Mouse (Mus musculus) midbrain, embryonic 11.5 days (tissue): ENCODE data around the gene Itpr1. TPM values are rescaled to one million over a fixed set of nuclear protein-coding genes. Genes with fewer than 3 reads are reported as not detected.
"Not testable (repeated sequence)": the region's sequence is repeated elsewhere in the genome, so short reads cannot be mapped to it uniquely, and the experiment has no call there.

Source experiments
- ATAC-seq: fragments of 200-750 bp; cut with Nextera tagmentation; 2 replicates; pipeline ENCODE4 v1.8.0; 2017; ENCODE audit warnings: moderate TSS enrichment, moderate library complexity; ENCODE audit not compliant: low FRiP score
- DNase-seq: peaks from one replicate; pipeline ENCODE4 v3.0.0; 2015; ENCODE audit warnings: low spot score; ENCODE audit errors: missing footprints
- H3K27ac ChIP-seq: fragments of 300-500 bp; sonication (generic); 2 replicates; pipeline ENCODE4 v1.5.1; 2014; ENCODE audit warnings: low read depth, low read length
- H3K27me3 ChIP-seq: fragments of 300-500 bp; sonication (generic); 2 replicates; pipeline ENCODE4 v1.6.1; 2014; ENCODE audit warnings: mild to moderate bottlenecking, low read length, moderate library complexity, mixed read lengths; ENCODE audit not compliant: control insufficient read depth, insufficient read depth
- H3K36me3 ChIP-seq: fragments of 300-500 bp; sonication (generic); 2 replicates; pipeline ENCODE4 v1.6.1; 2014; ENCODE audit warnings: mild to moderate bottlenecking, low read length, moderate library complexity, mixed read lengths; ENCODE audit not compliant: control insufficient read depth, insufficient read depth
- H3K4me1 ChIP-seq: fragments of 300-500 bp; sonication (generic); 2 replicates; pipeline ENCODE4 v1.6.1; 2014; ENCODE audit warnings: low read length; ENCODE audit not compliant: control insufficient read depth, insufficient read depth
- H3K4me2 ChIP-seq: fragments of 300-500 bp; sonication (generic); 2 replicates; pipeline ENCODE4 v1.6.1; 2014; ENCODE audit warnings: mild to moderate bottlenecking, moderate library complexity
- H3K4me3 ChIP-seq: fragments of 300-500 bp; sonication (generic); 2 replicates; pipeline ENCODE4 v1.5.1; 2014; ENCODE audit warnings: low read depth, low read length
- H3K9ac ChIP-seq: fragments of 300-500 bp; sonication (generic); 2 replicates; pipeline ENCODE4 v1.6.1; 2014; ENCODE audit warnings: low read length
- H3K9me3 ChIP-seq: fragments of 300-500 bp; sonication (generic); 2 replicates; pipeline ENCODE4 v1.6.1; 2016; ENCODE audit warnings: low read length; ENCODE audit not compliant: control insufficient read depth
- WGBS: fragments of 180-500 bp; shearing (Covaris S2); extraction: QIAGEN DNeasy Blood & Tissue Kit; methylation state at CpG from one replicate; pipeline ENCODE4 v1.1.7; 2014; 5-methylcytosine and 5-hydroxymethylcytosine counted together
- polyA plus RNA-seq: library from polyadenylated mRNA; unstranded; fragments of >200 nt; fragmentation: Nextera tagmentation; extraction: Ambion mirVana; gene quantifications from 2 replicates; pipeline ENCODE4 v1.2.1, GENCODE M21; 2014

Gene Itpr1
- polyA plus RNA-seq, 1 experiment from 2014 or later = 5.2 TPM

DNA sequence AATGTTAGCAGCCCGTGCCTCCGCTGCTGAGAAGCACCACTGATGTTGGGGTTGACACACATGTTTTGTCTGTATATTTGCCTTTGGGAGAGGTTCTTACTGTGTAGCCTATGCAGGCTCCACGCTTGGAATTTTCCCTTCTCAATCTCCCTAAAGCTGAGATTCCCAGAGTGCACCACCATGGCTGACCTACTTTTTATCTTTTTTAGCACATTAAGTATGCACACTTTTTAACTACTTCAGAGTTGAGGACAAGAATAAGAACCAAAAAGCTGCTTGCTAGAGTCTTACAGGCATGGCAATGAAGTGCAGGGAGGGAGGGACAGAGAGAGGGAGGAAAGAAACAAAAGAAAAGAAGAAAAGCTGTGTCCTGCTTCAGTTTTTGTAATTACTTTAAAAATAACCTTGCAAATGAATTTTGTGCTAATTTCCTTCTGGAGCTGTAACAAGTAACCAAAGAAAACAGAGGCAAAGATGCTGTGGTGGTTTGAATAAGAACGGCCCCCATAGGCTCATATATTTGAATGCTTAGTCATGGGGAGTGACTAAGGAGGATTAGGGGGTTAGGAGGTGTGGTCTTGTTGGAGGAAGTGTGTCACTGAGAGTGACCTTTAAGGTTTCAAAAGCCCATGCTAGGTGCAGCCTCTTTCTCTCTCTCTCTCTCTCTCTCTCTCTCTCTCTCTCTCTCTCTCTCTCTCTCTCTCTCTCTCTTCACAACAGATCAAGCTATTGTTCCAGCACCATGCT is 344.9 kb downstream of the Itpr1 start:
- H3K9ac ChIP-seq = no peak overlapping the region
- H3K4me3 ChIP-seq = no peak overlapping the region
- DNase-seq = no peak
- H3K4me2 ChIP-seq = no peak overlapping the region
- H3K27me3 ChIP-seq = no peaks in the 10 kb centered on the region
- no peak for ATAC-seq
- H3K27ac ChIP-seq = no peak overlapping the region
- no peaks in the 10 kb centered on the region for H3K36me3 ChIP-seq
- no peaks in the 10 kb centered on the region for H3K9me3 ChIP-seq
- WGBS = 80% methylated on average over 4 of the region's 4 CpGs
- no peaks in the 10 kb centered on the region for H3K4me1 ChIP-seq

DNA sequence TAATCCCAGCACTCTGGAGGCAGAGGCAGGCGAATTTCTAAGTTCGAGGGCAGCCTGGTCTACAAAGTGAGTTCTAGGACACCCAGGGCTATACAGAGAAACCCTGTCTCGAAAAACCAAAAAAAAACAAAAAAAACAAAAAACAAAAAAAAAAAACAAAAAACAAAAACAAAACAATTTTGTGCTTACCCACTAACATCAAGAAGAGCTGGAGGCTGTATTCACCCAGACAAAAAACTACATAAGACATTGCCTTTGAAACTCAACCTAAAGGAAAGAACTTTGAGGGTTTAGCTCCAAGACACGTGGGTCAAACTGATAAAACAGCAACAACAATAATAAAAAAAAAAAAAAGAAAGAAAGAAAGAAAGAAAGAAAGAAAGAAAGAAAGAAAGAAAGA is 346.3 kb downstream of the Itpr1 start:
- H3K4me1 ChIP-seq, H3K36me3 ChIP-seq, DNase-seq, H3K27ac ChIP-seq, ATAC-seq, H3K27me3 ChIP-seq, H3K9ac ChIP-seq, H3K4me2 ChIP-seq, H3K9me3 ChIP-seq, H3K4me3 ChIP-seq: not testable (repeated sequence)
- WGBS = 87% methylated on average over 4 of the region's 4 CpGs

DNA sequence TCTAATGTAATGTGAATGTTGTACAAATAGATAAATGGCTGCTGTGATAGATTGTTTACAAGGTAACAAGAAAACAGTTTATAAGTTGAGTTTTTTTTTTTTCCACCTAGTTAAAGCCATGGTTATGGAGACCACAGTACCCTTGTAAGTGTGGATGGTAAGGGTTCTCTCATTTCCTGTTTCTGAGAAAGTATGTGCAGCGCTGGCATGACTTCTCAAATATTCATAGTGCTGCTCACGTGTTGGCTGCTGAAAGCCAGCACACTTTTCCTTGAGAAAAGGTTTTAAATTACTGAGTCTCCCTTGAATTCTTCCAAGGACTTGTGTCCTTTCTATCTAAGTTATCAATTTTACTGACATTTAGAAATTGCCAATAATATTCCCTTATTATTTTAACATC is 350.1 kb downstream of the Itpr1 start:
- DNase-seq = no peak
- no peak for ATAC-seq
- no peaks in the 10 kb centered on the region for H3K27me3 ChIP-seq
- H3K9ac ChIP-seq = no peak overlapping the region
- 95% methylated on average over 2 of the region's 2 CpGs for WGBS
- H3K4me3 ChIP-seq = no peak overlapping the region
- no peak overlapping the region for H3K27ac ChIP-seq
- H3K9me3 ChIP-seq = no peaks in the 10 kb centered on the region
- no peaks in the 10 kb centered on the region for H3K4me1 ChIP-seq
- H3K4me2 ChIP-seq = no peak overlapping the region
- H3K36me3 ChIP-seq = no peaks in the 10 kb centered on the region

DNA sequence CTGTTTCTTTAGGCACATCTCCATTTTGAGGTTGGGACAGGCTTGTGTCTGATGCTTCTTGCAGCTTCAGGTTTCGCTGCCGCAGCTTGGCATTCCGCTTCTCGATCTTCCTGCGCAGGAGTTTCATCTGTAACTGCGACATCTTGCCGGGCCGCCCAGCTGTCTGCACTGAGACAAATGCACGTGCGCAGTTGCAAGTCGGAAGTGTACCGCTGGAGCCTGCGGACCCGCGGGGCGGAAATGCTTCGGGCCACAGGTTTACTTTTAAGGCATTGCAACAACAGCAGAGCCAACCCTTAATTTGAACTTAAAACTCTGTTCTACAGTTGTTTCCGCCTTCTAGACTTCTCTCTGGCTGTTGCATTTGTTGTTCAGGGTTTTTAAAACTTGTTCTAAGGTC is 352.6 kb downstream of the Itpr1 start:
- not testable (repeated sequence) for H3K27me3 ChIP-seq, H3K9me3 ChIP-seq, DNase-seq, H3K27ac ChIP-seq, H3K4me1 ChIP-seq, H3K36me3 ChIP-seq, H3K9ac ChIP-seq, H3K4me2 ChIP-seq, H3K4me3 ChIP-seq, ATAC-seq
- 87% methylated on average over 18 of the region's 18 CpGs for WGBS

DNA sequence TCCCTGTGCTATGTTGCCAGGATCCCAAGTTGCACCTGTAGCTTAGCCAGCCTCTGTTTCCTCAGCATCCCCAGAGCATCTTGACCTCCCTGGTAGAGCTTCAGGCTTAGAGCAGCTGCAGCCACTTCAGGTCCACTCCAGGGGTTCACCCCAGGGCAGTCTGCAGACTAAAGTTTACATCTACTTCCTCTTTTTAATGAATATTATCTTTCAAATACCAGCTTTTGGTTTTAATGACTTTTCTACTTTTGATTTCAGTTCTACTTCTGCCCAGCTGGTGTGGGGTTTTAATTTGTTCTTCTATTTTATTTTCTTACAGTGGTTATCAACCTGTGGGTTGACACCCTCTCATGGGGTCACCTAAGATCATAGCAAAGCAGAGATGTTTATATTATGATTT is 353.7 kb downstream of the Itpr1 start:
- H3K9ac ChIP-seq = no peak overlapping the region
- peaks cover 8% of the 10 kb centered on the region; the same call in 1 of the 2 replicates for H3K4me1 ChIP-seq
- no peak overlapping the region for H3K4me3 ChIP-seq
- ATAC-seq (no peak), DNase-seq (no peak)
- no peaks in the 10 kb centered on the region for H3K27me3 ChIP-seq
- no peaks in the 10 kb centered on the region for H3K36me3 ChIP-seq
- no peak overlapping the region for H3K4me2 ChIP-seq
- H3K9me3 ChIP-seq = no peaks in the 10 kb centered on the region
- H3K27ac ChIP-seq = no peak overlapping the region

DNA sequence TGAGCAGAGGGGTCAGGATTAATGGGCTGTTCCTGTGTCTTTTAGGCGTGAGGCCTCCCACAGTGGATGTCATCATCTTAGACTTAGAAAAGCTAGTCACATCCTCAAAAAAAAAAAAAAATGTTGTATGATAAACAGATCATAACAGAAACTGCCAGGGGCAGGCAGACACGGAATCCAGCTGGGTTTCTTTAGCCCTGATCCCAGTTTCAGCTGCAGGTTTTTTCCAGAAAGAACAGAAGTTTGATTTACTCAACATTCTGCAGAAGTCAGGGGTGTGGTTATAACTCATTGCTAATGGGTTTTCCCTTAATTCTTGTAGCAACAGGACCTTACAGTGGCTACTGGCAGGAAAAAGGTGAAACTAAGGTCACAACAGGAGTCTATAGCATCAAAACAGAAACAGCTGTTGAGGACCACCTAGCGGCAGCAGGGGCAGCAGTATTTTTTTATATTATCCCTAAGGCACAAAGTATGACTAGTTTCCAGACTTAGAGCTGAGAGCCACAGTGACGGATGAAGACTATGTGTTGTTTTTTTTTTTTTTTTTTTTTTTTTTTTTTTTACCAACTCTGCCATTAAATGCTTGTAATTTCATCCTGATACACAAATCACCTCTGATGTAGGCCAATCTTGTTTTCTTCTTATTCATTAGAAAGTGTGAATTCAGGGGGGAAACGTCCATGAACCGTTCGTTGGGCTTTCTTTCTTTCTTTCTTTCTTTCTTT is 356.7 kb downstream of the Itpr1 start:
- Histone ChIP-seq H3K9me3 (no peaks in the 10 kb centered on the region), H3K36me3 (no peaks in the 10 kb centered on the region), H3K27ac (no peak overlapping the region), H3K4me1 (peaks cover 8% of the 10 kb centered on the region; the same call in 1 of the 2 replicates), H3K9ac (no peak overlapping the region), H3K4me2 (no peak overlapping the region), H3K27me3 (no peaks in the 10 kb centered on the region), H3K4me3 (no peak overlapping the region)
- ATAC-seq (no peak), DNase-seq (peak; percentile 86)
- 72% methylated on average over 7 of the region's 7 CpGs for WGBS

DNA sequence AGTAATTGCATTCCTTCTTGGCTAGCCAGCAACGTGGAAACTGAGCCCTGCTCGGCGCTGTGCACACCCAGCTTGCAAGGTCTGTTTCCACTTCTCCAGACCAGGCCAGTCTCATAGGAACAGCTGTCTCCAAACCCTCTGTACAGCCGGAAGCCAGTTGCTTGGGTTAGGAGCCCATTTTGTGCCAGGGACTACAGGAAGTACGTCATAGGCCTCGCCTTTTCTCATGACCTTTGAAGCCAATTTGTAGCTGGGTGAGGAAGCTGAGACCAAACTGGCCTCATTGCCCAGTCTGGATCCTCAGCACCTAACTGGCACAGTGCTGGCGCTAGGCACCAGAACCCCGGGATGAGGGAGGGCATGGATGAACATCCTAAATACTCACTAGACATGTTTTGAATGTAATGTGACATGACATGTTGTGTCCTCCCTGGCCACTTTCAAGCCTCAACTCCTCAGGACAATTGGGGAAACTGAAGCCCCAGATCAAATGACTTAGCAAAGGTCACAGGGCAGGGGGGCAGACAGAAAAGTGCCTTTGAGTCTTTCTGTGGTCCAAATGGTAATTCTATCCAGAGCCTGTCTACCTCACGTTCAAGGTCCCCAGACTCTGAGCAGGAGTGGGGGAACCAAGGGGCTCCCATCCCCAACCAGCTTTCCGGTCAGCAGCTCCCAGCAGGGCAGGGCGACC is 357.6 kb downstream of the Itpr1 start:
- H3K9ac ChIP-seq = peak overlapping the region; percentile 4; the same call in 1 of the 2 replicates
- H3K4me3 ChIP-seq = peak overlapping the region; percentile 35
- WGBS = 32% methylated on average over 11 of the region's 11 CpGs
- peaks cover 8% of the 10 kb centered on the region; the same call in 1 of the 2 replicates for H3K4me1 ChIP-seq
- H3K9me3 ChIP-seq = no peaks in the 10 kb centered on the region
- H3K36me3 ChIP-seq = no peaks in the 10 kb centered on the region
- DNase-seq (peak; percentile 91), ATAC-seq (peak; percentile 35; the same call in 1 of the 2 replicates)
- no peak overlapping the region for H3K27ac ChIP-seq
- no peaks in the 10 kb centered on the region for H3K27me3 ChIP-seq
- H3K4me2 ChIP-seq = peak overlapping the region; percentile 56

DNA sequence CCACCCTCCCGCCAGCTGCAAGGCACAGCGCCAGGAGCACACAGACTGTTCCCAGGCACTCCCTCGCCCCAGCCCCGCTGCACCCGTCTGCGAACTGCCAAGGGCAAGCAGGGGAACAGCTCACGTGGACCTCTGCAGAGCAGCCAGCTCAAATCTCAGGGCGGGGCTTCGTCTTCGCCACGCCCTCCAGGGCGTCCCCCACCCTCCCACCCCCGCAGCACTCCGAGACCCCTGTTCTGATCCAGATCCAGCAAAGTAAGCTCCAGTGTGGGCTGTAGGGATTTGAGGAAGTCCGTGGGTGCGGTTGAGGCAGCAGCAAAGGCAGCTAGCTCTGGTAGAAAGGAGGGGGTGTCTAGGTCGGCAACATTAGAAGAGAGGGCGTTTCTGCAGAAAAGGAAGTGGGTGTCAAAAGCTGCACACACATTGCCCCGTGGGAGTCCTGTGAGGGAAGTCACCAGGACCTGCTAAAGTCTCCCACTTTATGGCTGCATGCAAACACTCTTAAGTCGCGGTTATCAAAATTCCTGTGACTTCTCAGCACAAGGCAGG is 358.2 kb downstream of the Itpr1 start:
- Histone ChIP-seq H3K9me3 (no peaks in the 10 kb centered on the region), H3K4me3 (peak overlapping the region; percentile 35), H3K4me2 (peak overlapping the region; percentile 56), H3K27ac (no peak overlapping the region), H3K9ac (peak overlapping the region; percentile 4; the same call in 1 of the 2 replicates), H3K36me3 (no peaks in the 10 kb centered on the region), H3K4me1 (peaks cover 8% of the 10 kb centered on the region; the same call in 1 of the 2 replicates), H3K27me3 (no peaks in the 10 kb centered on the region)
- DNase-seq (peak; percentile 89), ATAC-seq (peak; percentile 93)
- WGBS = 2% methylated on average over 21 of the region's 21 CpGs
